Mouse (Mus musculus) kidney, adult 2 months (tissue): ENCODE data around the gene Plxnb1. TPM values are rescaled to one million over a fixed set of nuclear protein-coding genes. Genes with fewer than 3 reads are reported as not detected.

ENCODE experiments used
- DNase-seq: peaks from one replicate; pipeline ENCODE4 v3.0.0; 2021
- H3K27ac ChIP-seq: fragments of 200-500 bp; 2 replicates; pipeline ENCODE4 v1.5.1; 2012; ENCODE audit warnings: low read depth, low read length, control low read depth, inconsistent platforms; ENCODE audit not compliant: insufficient read depth
- H3K27me3 ChIP-seq: fragments of 200-500 bp; replicated peaks from 2 replicates; pipeline ENCODE4 v1.6.1; 2012; ENCODE audit warnings: mild to moderate bottlenecking, moderate library complexity, low read length, inconsistent platforms; ENCODE audit not compliant: control insufficient read depth, insufficient read depth
- H3K36me3 ChIP-seq: fragments of 200-500 bp; 2 replicates; pipeline ENCODE4 v1.6.1; 2012; ENCODE audit warnings: mild to moderate bottlenecking, moderate library complexity, low read length, inconsistent platforms; ENCODE audit not compliant: control insufficient read depth, insufficient read depth
- H3K4me1 ChIP-seq: fragments of 200-500 bp; 2 replicates; pipeline ENCODE4 v1.6.1; 2011; ENCODE audit warnings: low read length; ENCODE audit not compliant: control insufficient read depth, insufficient read depth
- H3K4me3 ChIP-seq: fragments of 200-500 bp; 2 replicates; pipeline ENCODE4 v1.5.1; 2011; ENCODE audit warnings: mild to moderate bottlenecking, low read depth, low read length, control low read depth; ENCODE audit not compliant: insufficient read depth
- CTCF ChIP-seq: fragments of 200-500 bp; conservative IDR thresholded peaks from 2 replicates; pipeline ENCODE4 v1.5.1; 2011; ENCODE audit warnings: low read depth, mild to moderate bottlenecking, control low read depth, low read length, moderate library complexity, mixed read lengths; ENCODE audit not compliant: insufficient read depth, insufficient read length
- POLR2A ChIP-seq: fragments of 200-500 bp; IDR thresholded peaks from one replicate; pipeline ENCODE4 v1.6.1; 2011; ENCODE audit warnings: low read depth, low read length, control low read depth
- WGBS: fragments of 180-500 bp; shearing (Covaris S2); methylation state at CpG from one replicate; pipeline ENCODE4 v1.1.7; 2018; 5-methylcytosine and 5-hydroxymethylcytosine counted together
- polyA plus RNA-seq: library from polyadenylated mRNA; depleted of rRNA; stranded (reverse); fragments of >200 nt; gene quantifications from 2 replicates; pipeline ENCODE4 v1.2.3, GENCODE M21; 2012

The Plxnb1 gene
- polyA plus RNA-seq, 1 experiment, result 16.7 TPM

- WGBS, result 91% methylated on average over 10 of the region's 10 CpGs
- Histone ChIP-seq H3K36me3 (no peaks in the 10 kb centered on the region), H3K4me1 (0 out of 2 replicates have a peak, but pooled peaks cover 3% of the 10 kb centered on the region), H3K4me3 (no peak overlapping the region), H3K27me3 (no peaks in the 10 kb centered on the region), H3K27ac (no peak overlapping the region)
- TF ChIP-seq CTCF, result no peak
- DNase-seq, result no peak
These were observed 43.3 kb upstream of the Plxnb1 start for GRCm38 (mm10) chr9:109051651-109052489.

- no peak for DNase-seq
- WGBS, result 87% methylated on average over 9 of the region's 9 CpGs
- H3K36me3 ChIP-seq, result no peaks in the 10 kb centered on the region
- no peak overlapping the region for H3K4me3 ChIP-seq
- no peaks in the 10 kb centered on the region for H3K27me3 ChIP-seq
- TF ChIP-seq POLR2A, result no peak
- TF ChIP-seq CTCF, result no peak
- no peak overlapping the region for H3K27ac ChIP-seq
- H3K4me1 ChIP-seq, result 0 out of 2 replicates have a peak, but pooled peaks cover 3% of the 10 kb centered on the region
These were observed 42.5 kb upstream of the Plxnb1 start for GRCm38 (mm10) chr9:109052490-109053260.

GRCm38 (mm10) chr9:109053366-109053765, 41.8 kb upstream of the Plxnb1 start:
- no peak for TF ChIP-seq POLR2A
- no peak for TF ChIP-seq CTCF
- no peak overlapping the region for H3K4me3 ChIP-seq
- H3K27ac ChIP-seq, result no peak overlapping the region

GRCm38 (mm10) chr9:109053851-109054250, 41.3 kb upstream of the Plxnb1 start:
- Histone ChIP-seq H3K4me3 (no peak overlapping the region), H3K27me3 (no peaks in the 10 kb centered on the region), H3K4me1 (peaks cover 6% of the 10 kb centered on the region; the same call in 1 of the 2 replicates), H3K36me3 (no peaks in the 10 kb centered on the region), H3K27ac (no peak overlapping the region)
- DNase-seq, result no peak
- WGBS, result 70% methylated on average over 6 of the region's 6 CpGs
- TF ChIP-seq POLR2A, result no peak
- TF ChIP-seq CTCF, result no peak

More at GRCm38 (mm10) chr9:109053366-109053765, 41.8 kb upstream of the Plxnb1 start:
- H3K27me3 ChIP-seq, result no peaks in the 10 kb centered on the region
- no peaks in the 10 kb centered on the region for H3K36me3 ChIP-seq
- H3K4me1 ChIP-seq, result 0 out of 2 replicates have a peak, but pooled peaks cover 3% of the 10 kb centered on the region
- 78% methylated on average over 3 of the region's 3 CpGs for WGBS
- no peak for DNase-seq

- 3% methylated on average over 7 of the region's 7 CpGs for WGBS
- peak overlapping the region; percentile 37 for H3K4me3 ChIP-seq
- peak overlapping the region; percentile 14 for H3K27ac ChIP-seq
- no peaks in the 10 kb centered on the region for H3K27me3 ChIP-seq
- peaks cover 7% of the 10 kb centered on the region; the same call in 1 of the 2 replicates for H3K4me1 ChIP-seq
- DNase-seq, result peak; percentile 88
- H3K36me3 ChIP-seq, result no peaks in the 10 kb centered on the region
- TF ChIP-seq CTCF, result no peak
- no peak for TF ChIP-seq POLR2A
These were observed 40.5 kb upstream of the Plxnb1 start for GRCm38 (mm10) chr9:109054712-109055111.

- peak overlapping the region; percentile 37 for H3K4me3 ChIP-seq
- 92% methylated on average over 12 of the region's 12 CpGs for WGBS
These were observed 39.7 kb upstream of the Plxnb1 start for GRCm38 (mm10) chr9:109055271-109056030.

More at GRCm38 (mm10) chr9:109055271-109056030, 39.7 kb upstream of the Plxnb1 start:
- peaks cover 7% of the 10 kb centered on the region; the same call in 1 of the 2 replicates for H3K4me1 ChIP-seq
- no peak for DNase-seq
- H3K27me3 ChIP-seq, result no peaks in the 10 kb centered on the region
- peak overlapping the region; percentile 14 for H3K27ac ChIP-seq
- no peak for TF ChIP-seq CTCF
- no peak for TF ChIP-seq POLR2A
- H3K36me3 ChIP-seq, result no peaks in the 10 kb centered on the region
